Mouse (Mus musculus): ENCODE data around the gene Dennd6a.
A peak's percentile ranks its signal among the peaks of the same experiment; 100 is the strongest.

Dennd6a gene

DNA sequence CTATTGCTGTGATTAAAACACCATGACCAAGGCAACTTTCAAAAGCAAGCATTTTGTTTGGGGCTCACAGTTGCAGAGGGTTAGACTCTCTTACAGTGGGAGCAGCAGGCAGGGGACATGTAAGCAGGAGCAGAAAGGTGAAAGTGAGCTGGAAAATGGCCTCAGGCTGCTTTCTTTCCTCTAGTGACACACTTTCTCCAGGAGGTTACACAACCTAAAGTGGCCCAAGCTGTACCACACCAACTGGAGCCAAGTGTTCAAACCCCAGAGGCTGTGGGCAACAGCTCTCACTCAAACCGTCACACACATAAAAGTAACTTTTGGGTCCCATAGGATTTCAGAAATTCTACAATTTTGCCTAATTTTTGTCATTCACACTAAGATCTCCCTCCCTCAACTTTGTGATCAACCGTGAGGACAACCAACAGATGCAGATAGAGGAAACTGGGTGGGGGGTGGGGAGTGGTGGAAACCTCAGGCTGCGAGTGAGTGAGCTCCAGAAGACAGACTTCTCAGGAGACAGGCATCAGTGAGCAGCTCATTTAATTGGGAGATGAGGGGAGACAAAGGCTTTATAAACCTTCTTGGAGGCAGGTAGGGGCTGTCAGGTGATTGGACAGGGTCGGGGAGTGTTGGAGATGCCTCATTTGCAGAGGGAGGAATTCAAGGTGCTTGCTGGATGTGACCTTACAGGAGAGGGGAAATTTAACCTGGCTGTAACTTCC, 1.5 kb upstream of the Dennd6a start:
- no peak for DNase-seq (ENCODE audit: low spot score in 2 of 2)

DNA sequence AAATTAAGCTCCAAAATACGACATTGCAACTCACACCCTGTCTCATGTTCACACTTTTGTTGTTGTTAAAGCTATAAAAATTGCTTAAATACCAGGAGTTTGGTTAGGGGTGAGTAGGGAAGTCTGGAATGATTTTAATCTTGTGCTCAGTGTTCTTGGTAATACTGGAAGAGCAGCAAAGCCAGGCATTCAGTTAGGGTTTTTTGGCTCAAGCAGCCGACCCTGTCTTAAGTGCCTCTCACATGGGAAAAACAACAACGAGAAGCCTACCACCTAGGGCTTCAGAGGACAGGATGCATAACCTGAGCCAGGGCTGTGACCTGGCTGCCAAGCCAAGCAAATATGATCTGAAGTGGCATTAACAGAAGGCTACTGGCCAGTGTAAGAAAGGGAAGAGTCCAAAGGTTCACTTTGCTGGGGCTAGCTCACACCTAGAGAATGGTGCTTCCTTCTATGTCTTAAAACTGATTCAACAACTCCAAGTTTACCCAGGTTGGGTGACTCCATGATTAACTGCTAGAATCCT, 2.7 kb downstream of the Dennd6a start:
- DNase-seq (ENCODE audit: low spot score in 2 of 2), result no peak

DNA sequence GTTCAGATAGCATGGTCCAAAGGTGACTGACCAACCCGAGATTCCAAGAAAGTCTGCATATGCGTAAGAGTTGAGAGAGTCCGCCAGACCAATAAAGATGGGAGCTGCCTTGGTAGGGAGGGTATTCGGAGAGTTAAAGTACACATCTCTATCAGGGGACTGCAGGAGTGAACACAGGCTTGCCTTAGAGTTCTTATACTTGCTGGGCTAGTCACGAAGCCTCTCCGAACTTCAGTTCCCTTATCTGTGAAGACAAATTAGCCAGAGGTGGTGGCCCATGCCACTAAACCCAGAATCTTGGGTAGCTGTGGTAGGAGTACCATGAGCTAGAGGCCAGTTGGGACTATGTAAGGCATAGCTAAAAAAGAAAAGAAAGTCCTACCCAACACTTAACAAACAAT, 5.1 kb downstream of the Dennd6a start:
- DNase-seq (ENCODE audit: low spot score in 2 of 2), result no peak

DNA sequence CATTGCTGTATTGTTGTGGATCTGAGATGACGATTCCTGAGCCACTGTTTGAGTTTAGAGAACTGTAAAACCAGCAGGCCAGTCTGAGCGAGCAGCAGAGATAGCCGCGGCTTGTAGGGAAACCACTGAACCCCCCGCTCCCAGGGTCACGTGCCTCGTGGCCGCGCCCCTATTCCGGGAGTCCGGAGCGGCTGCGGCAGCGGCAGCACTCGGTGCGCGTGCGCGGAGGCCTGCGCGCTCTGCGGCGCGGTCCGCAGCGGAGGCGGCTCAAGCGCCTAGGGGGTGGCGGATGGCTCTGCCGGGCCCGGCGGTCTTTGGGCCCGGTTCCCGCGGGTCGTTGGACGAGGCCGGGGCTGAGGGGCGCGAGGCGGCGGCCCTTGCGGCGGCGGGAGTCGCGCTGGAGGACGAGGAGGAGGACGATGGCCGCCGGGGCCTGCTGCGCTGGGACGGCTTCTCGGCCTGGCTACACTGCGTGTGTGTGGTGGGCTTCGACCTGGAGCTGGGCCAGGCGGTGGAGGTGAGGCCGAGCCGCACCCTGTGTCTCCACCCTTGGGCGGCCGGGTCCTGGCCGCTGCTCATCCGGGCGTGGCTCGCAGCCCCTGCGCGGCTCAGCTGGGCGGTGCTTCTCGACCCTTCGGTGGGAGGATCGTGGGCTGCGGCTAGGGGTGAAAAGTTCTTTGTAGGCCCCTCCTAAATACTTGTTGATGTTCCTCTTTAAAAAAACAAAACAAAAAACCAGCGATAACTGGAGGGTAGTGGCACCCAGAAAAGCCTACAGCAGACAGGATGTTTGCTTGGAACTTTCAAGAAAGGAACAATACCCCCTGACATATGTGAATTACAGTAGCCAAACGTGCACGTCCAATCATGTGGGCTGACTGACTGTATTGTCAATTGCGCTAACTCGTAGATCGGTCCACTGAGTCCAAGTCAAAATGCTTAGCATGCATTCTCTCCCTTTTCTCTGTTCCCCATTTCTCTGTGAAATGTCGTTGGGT, 6.0 kb downstream of the Dennd6a start:
- peak; percentile 78 to 84 for DNase-seq (ENCODE audit: low spot score in 2 of 2)

DNA sequence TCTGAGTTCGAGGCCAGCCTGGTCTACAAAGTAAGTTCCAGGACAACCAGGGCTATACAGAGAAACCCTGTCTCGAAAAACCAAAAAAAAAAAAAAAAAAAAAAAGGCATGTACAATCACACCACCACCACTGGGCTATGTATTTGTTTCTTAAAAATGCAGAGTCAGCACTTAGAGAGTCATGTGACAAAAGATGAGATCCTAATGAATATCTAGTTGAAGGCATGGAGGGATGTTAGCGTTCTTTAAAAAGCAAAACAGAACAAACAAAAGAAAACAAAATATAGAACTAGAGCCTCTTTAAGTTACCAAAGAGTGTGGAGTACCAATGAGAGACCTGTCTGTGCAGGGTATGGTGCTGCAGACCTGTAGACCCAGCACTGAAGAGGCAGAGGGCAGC, 10.0 kb downstream of the Dennd6a start:
- DNase-seq (ENCODE audit: low spot score in 2 of 2), result no peak

DNA sequence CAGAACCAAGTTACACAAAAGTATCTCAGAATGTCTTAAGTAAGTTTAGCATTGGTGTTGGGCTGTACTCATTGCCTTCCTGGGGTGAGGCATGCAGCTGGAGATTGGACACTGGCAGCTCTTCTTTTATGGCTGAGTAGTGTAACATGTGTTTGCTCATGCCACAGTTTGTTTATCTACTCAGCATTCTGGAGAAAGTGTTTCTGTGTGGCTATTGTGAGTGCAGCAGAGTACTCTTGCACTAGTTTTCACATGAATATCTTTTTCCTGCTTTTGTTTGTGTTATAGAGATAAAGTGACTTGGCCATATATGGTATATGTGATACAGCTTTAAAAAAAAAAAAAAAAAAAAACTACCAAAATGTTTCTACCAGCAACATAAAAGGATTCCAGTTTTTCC, 13.5 kb downstream of the Dennd6a start:
- DNase-seq (ENCODE audit: low spot score in 2 of 2), result no peak

DNA sequence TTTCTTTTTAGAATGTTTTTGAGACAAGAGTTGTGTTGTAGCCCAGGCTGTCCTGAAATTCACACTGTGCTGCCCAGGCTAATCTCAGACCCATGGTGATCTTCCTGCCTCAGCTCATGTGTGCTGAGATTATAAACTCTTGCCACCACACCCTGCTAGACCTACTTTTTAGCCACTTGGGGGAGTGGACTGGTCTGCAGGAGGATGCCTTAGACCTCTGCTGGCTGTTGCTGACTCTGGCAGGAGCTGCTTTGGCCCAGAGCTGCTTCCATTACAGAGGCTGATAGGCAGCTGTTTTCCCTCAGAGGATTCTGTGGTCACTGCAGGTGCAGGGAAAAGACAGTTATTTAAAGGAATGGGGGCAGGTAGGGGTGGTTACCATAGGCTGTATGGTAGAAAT, 17.7 kb downstream of the Dennd6a start:
- DNase-seq (ENCODE audit: low spot score in 2 of 2), result no peak

DNA sequence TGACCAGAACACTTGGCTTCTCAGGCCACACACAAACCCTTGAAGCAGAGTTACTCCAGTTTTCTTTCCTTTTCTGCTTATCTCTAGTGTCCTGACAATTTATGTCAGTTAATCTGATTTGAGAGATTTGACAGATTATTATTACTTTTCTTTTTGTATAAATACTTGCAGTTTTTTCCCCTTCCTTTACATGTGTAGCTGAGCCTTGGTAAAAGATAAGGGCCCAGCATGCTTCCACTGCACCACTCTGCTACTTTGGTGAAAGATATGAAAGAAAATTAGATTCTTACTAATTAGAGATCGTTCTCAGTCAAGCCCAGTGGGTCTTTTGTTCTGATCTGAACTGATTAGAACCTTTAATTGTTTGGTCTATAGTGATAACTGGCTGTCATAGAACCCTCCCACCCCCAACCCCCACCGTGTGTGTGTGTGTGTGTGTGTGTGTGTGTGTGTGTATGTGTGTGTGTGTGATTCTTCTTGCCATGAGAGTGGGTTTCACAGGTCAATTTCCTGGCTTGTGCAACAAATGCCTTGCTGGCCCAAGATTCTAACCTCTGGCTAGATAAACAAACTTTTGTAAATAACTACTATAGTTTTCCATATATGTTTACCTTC, 19.7 kb downstream of the Dennd6a start:
- DNase-seq (ENCODE audit: low spot score in 2 of 2), result no peak

DNA sequence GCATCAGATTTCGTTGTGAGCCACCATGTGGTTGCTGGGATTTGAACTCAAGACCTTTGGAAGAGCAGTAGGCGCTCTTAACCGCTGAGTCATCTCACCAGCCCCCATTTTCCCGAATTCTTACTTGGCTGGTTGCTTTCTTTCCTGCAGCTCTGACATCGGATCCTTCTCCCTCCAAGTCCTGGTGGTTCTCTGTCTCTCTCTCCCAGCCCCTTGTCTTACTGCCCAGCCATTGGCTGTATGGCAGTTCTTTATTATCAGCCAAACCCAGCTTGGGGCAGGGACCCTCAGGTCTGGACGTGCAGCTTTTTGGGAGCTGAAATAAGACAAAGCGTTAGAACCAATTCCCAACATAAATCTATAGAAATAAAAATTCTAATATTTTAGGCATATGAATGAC, 21.5 kb downstream of the Dennd6a start:
- no peak for DNase-seq (ENCODE audit: low spot score in 2 of 2)

DNA sequence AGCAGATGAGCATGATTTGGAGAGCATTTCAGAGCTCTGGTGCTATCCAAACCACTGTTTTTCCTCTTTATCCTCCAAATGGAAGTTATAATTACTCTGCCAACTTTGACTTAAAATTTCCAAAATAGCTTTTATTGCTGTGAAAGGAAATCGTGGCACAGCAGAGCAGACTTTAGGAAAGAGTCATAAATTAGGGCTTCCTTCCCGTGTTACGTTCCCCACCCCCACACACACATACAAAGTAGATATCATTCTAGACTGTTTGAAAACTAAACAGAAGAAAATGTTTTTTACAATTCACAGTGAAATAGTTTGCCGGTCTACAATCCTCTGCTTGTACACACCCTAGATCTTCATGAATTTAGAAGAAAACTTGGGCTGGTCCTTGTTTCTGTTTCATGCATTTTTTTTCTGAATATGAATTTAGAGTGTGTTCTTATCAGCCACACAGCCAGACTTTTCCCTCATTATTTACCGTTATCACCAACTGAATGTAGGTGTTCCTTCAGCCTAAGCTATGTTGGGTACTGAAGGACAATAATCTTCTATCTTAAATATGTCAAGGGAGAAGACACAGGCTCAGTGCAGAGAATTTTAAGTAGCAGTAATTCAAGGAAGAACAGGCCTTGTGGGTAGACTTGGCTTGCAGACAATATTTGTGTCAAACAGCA, 22.2 kb downstream of the Dennd6a start:
- DNase-seq (ENCODE audit: low spot score in 2 of 2), result no peak

DNA sequence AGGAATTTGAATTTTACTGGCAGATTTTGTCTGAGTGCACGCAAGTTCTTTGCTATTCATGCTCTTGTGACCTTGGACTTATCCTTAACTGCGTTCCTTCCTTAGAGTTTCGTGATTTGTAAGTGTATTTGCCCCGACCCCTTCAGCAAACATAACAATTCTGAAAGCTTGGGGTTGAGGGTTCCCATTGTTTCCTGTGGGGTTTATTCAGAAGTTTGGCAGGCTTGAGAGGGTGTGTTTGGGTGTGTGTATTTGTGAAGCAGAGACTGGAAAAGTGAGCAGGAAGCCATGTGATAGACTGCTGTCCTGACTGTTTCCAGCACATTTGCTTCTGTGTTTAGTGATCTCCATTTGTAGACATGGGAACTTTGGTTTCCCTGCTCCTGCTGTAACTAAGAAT, 31.7 kb downstream of the Dennd6a start:
- DNase-seq (ENCODE audit: low spot score in 2 of 2), result no peak

DNA sequence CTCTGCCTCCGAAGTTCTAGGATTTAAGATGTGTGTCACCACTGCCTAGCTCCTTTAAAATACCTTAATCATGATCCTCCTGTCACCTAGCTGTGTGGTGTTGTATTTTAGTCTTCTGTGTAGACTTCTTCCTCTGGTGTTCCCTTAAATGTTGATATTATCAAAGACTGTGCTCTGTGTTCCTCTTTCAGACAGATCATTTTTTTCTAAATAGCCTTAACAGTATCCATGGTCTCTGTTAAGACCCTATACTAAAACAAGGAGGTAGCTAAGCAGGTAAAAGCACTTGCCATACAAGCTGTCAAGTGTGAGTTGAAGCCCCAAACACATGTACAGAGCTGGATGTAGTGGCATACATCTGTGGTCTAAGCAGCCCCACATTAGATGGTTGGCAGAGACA, 36.0 kb downstream of the Dennd6a start:
- no peak for DNase-seq (ENCODE audit: low spot score in 2 of 2)

DNA sequence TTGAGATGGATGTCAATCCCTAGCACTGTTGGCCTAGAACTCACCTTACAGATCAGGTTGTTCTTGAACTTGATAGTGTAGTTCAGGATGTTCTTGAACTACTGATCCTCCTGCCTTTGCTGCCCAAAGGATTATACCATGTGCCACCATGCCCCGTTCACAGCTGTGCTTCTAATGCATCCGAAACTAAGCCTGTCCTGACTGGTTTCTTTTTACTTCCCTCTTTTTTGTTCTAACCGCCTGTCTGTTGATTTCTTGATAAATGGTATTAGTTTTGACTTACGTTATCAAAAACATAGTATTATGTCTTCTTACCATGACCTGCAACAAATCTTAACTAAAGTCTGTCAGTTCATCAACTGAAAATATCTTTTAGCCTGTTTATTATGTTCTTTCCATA, 37.0 kb downstream of the Dennd6a start:
- no peak for DNase-seq (ENCODE audit: low spot score in 2 of 2)

DNA sequence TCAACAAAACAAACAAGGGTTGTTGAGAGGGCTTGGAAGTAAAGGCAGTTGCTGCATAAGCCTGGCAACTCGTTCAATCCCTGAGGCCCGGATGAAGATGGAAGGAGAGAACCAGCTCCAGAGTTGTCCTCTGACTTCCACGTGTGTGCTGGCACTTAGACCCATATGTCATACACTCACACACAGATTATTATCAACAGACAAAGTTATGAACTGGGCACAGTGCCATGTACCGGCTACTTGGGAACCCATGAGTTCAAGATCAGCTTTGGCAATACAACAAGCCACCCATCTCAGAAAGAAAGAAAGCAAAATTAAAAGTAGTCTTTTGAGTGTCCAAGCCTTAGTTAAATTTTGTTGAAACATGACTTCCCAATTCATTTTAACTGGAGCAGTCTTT, 51.6 kb downstream of the Dennd6a start:
- DNase-seq (ENCODE audit: low spot score in 2 of 2), result no peak

DNA sequence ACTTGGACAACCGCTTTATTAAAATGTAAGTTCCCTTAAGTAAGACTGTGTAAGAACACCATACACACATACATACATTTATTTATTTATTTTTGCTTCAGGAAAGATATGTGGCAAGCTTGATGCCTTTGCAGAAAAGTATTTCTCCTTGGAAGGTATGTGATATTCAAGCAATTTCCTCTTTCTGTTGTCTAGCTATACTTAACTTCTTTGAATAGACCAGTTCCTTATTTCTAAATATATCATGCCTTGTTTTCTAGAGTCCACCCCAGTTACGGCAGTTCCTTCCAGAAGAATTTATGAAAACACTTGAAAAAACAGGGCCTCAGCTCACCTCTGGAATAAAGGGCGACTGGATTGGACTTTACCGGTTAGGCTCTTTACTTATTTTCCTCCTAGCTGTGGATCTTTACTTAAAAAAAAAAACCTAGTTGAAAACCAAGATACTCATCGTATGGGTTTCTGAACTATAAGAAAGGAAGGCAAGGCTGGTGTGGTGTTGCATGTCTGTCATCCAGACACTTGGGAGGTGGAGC, 53.0 kb downstream of the Dennd6a start:
- DNase-seq (ENCODE audit: low spot score in 2 of 2), result no peak

DNA sequence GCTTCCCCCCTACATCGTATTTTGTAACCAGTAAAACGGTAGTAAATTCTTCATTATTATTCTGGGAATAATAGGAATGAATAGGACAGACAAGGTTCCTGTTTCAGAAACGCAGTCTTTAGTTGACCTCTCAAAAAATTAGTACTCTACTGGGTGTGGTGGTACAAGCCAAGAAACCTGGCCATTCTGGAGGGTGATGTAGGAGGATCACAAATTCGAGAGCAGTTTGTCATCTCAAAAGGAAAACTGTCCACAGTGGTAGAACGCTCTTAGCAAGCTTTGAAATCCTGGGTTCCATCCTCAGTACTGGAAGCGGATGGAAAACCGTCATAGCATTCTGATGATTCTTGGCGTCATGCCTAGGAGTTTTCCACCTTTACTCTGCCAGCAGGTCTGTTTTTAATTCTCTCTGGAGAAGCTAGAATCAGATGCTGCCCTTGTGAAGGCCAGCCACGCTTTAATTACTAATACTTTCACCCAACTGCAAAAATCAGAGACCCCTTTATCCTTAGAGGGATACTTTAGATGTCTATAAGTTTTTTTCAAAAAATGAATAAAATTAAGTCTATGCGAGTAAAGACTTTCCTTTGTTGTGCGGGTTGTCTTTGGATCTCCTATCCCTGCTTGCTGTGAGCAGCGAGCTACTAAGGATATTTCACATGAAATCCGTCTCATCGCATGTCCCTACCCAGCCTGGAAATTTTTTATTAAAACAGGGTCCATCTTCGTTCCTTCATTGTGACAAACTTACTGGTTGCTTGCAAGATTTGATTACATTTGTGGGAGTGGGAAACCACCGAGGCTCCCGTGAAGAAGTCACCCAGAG, 63.6 kb downstream of the Dennd6a start:
- DNase-seq (ENCODE audit: low spot score in 2 of 2), result no peak

DNA sequence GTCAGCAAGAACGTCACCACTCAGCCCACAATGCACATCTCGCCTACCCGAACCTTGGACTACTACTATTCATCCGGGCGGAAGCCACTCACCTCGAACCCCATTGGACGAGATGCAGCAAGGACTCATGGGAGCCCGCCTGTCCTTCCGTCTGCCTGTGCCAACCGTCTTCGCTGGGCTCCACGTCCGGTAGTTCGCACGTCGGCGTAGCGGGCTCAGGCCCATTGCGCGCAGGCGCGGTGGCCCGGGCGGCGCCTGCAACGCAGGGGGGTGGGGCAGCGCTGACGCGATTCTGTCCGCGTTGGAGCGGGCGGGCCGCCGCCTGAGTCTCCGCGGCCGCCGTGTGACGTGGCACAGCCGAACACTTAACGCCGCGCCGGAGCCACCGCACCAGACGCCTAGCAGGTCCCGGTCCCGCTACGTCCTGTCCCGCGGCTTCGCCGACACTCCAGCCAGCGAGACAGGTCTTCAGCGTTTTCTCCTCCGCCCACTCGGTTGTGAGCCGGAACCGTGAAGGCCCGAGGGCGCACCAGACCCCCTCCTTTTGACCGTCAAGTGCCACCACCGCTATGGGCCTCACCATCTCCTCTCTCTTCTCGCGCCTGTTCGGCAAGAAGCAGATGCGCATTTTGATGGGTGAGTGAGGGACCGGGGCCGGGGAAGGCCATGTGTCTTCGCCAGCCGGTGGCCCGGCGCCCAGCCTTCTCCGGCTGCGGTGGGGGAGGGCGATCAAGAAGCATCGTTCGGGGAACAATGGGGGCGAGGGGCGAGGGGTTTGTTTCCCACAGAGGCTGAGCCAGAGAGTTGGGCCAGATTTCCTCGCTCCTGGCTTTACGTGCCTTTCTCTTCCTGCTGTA, 64.4 kb downstream of the Dennd6a start, which contains the start of gene Arf4:
Arf4 (plus strand) TSS at position 224 of the 857 bp plus-strand sequence.
- DNase-seq (ENCODE audit: low spot score in 2 of 2), result peak; percentile 96

DNA sequence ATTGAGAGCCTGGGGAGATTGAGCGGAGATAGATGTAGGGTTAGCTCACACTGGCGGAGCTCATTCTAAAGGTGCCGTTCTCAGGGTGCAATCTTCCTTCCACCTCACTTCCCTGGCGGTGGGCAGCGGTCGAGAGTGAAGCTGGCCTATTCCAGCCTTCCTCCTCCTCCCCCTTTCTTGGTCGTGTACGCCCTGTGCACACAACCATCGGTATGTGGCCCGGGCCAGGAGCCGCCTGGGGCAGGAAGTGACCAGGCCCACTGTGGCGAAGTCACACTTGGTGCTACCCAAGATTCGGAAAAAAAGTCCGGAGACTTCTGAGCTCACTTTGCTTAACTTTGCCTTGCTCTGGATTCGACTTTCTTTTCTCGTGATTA, 65.0 kb downstream of the Dennd6a start:
- peak; percentile 33 to 35 for DNase-seq (ENCODE audit: low spot score in 2 of 2)

DNA sequence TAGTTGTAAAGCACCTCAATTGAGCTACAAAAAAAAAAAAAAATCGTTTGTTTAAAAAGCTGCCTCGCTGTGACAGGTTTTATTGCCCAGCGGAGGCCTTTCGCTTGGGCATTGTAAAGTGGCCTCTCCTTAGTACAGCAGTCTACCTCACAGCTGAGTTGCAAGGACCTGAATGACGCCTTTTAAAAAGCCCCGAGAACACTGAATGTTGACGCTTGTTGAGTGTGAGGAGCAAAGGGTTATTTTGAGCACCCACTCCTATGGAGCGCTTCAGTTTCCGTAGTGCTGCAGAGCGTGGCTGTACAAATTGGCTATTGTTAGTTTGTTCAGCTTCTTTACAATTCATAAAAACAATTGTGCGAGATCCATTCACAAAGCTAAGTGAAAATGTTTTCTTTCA, 65.6 kb downstream of the Dennd6a start:
- DNase-seq (ENCODE audit: low spot score in 2 of 2), result no peak

DNA sequence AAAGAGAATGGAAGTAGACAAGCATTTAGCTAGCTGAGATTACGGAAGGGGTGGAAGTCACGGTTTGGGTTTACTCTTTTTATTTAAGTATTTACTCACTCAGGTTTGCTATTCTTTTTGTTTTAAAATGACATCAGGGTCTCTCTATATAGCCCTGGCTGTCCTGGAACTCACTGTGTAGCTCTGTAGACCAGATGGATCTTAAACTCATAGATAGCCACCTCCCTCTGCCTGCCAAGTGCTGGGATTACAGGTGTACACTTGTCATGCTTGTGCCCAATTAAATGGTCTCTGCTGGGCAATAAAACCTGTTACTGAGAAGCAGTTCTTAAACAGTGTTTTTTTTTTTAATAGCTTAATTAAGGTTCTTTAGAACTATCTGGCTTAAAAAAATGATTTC, 66.3 kb downstream of the Dennd6a start:
- DNase-seq (ENCODE audit: low spot score in 2 of 2), result no peak
